Mouse (Mus musculus) spleen, postnatal 10 days (tissue): ENCODE results near the gene Il5ra.
A peak's percentile ranks its signal among the peaks of the same experiment; 100 is the strongest.

ENCODE experiments used
- DNase-seq, 2 experiments: peaks; one replicate each; pipeline ENCODE4 v3.0.0; 2021 to 2022; ENCODE audit warnings: low spot score in 2 of 2

Il5ra gene

DNA sequence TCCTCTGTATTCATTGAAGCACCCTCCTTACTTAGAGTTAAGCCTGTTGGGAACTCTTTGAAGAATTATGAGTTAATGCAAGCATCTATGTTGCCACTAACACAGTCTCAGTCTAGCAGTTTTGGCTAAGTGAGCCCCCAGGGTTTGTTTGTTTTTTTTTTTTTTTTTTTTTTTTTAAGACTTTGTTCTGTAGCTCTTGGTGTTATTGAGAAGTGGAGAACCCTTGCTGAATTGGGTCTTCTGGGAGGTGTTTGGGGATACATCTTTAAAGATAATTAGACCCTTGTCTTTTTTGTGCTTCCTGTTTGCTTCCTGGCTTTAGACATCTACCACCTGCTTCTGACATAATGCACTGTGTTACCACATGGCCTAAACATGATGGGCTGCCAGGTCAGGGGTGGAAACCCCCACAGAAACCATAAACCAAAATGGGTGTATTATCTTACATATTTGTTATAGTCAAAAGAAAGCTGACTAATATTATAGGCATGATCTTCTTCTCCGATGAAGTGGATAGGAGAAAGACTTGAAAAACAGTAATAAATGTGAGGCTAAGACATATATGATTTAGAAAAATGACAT lies 8.5 kb downstream of the Il5ra start:
- DNase-seq: no peak

GRCm38 (mm10) chr6:106738229-106738628 lies 10.6 kb downstream of the Il5ra start:
- DNase-seq: no peak

DNA sequence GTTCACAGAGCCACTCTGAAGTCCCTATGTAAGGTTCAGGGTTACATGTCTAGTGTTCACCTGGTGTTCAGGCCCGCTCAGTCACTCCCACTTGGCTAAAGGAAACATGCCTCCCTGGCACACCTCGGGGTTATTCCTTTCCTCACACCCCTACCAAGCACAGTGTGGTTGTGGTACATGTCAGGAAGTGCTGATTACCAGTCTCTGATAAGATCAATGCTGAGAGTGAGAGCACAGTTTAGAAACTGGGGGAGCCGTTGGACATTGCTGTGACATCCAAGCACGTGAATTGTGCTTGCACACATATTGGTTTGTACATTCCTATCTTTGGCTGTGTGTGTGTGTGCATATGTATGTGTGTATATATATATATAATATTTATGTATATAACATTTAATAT lies 16.3 kb downstream of the Il5ra start:
- no peak for DNase-seq

- peak in 1 of 2 experiments; percentile 13 for DNase-seq
Measured at GRCm38 (mm10) chr6:106729682-106730314, 19.0 kb downstream of the Il5ra start.

DNA sequence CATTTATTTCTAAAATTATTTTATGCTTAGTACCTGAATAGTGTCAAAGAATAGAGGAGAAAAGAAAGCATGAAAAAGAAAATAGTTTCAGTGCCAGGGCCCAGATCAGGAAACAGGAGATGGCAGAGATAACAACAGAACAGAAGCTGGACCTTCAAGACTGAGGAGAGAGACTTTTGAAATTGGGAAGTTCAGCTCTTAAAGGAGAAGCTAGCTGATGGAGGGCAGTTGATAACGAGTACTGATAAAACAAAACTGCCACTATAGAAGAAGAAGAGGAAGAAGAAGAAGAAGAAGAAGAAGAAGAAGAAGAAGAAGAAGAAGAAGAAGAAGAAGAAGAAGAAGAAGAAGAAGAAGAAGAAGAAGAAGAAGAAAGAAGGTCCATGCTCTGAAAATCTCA lies 21.1 kb downstream of the Il5ra start:
- DNase-seq: no peak

GRCm38 (mm10) chr6:106726078-106726477 lies 22.8 kb downstream of the Il5ra start:
- DNase-seq: no peak

GRCm38 (mm10) chr6:106725642-106726041 lies 23.2 kb downstream of the Il5ra start:
- no peak for DNase-seq

GRCm38 (mm10) chr6:106705506-106706035 lies 43.3 kb downstream of the Il5ra start:
- DNase-seq: no peak

GRCm38 (mm10) chr6:106701931-106702330 lies 46.9 kb downstream of the Il5ra start:
- no peak for DNase-seq

DNA sequence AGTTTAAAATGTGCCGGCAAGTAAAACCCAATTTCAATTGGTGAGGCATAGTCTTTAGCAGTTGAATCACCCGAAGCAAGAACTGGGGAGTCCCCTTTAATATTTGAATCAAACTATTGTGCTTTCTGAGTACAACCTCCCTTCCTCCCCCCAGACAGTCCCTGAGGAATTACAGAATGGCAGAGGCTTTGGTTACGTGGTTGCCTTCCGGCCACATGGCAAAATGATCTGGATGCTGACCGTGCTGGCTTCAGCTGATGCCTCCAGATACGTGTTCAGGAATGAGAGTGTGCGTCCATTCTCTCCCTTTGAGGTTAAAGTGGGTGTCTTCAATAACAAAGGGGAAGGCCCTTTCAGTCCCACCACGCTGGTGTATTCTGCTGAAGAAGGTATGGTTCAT lies 73.3 kb downstream of the Il5ra start:
- no peak for DNase-seq

GRCm38 (mm10) chr6:106663780-106664651 lies 84.8 kb downstream of the Il5ra start:
- DNase-seq: peak; percentile 19 to 68
